Mouse (Mus musculus): ENCODE data around the gene Uevld. TPM values are rescaled to one million over a fixed set of nuclear protein-coding genes. Genes with fewer than 3 reads are reported as not detected.

Uevld gene
- total and polyA plus RNA-seq, 3 experiments, result 2.9 to 6.6 (median 4.6) TPM

GRCm38 (mm10) chr7:46999983-47000643, 41.8 kb upstream of the Uevld start:
- in situ Hi-C loops (cut with MboI; ENCODE audit: low pct_ligation_motif_present, low pct_unique_long_range_greater_than_20kb, low sequenced_read_pairs), result no loop called here
- H3K27ac ChIP-seq (ENCODE audit: insufficient read depth, low read depth), result no peak overlapping the region

GRCm38 (mm10) chr7:46998942-46999341, 40.6 kb upstream of the Uevld start:
- H3K79me2 ChIP-seq (replicated peaks; ENCODE audit: control insufficient read depth, extremely low read depth, insufficient read depth, poor library complexity, severe bottlenecking), result peaks cover 53% of the 10 kb centered on the region
- H3K36me3 ChIP-seq (replicated peaks in 1 of 2; ENCODE audit: control insufficient read depth in 1 of 2, insufficient read depth in 1 of 2, low read length in 1 of 2), result peaks cover 40 to 71% of the 10 kb centered on the region in 2 experiments
- dilution Hi-C loops (cut with MboI; ENCODE audit: extremely low pct_ligation_motif_present, extremely low pct_unique_long_range_greater_than_20kb, low sequenced_read_pairs) (no loop called here), in situ Hi-C loops (cut with MboI; ENCODE audit: low pct_ligation_motif_present, low pct_unique_long_range_greater_than_20kb, low sequenced_read_pairs) (no loop called here)
- H3K27me3 ChIP-seq (replicated peaks), result no peaks in the 10 kb centered on the region
- H3K9me3 ChIP-seq (replicated peaks; ENCODE audit: low read length), result no peaks in the 10 kb centered on the region
- no peak overlapping the region for H3K9ac ChIP-seq (ENCODE audit: insufficient read depth, low read depth)
- H3K27ac ChIP-seq (ENCODE audit: insufficient read depth, low read depth), result peak overlapping the region; percentile 74
- H3K4me3 ChIP-seq (replicated peaks in 1 of 3; ENCODE audit: low read depth in 2 of 3, low read length in 2 of 3, poor library complexity in 1 of 3), result no peak overlapping the region
- H3K4me1 ChIP-seq (ENCODE audit: control insufficient read depth in 1 of 2, insufficient read depth in 2 of 2), result peaks cover 20 to 82% of the 10 kb centered on the region in 2 experiments
- peak overlapping the region; percentile 89; the same call in 1 of the 2 replicates for H3K4me2 ChIP-seq (ENCODE audit: insufficient read depth, low read depth, poor library complexity, severe bottlenecking)
- DNase-seq (ENCODE audit: extremely low read depth), result peak; percentile 93
- TF ChIP-seq POLR2A (IDR thresholded peaks at IDR 0.05; ENCODE audit: low read depth, low read length), result no peak
- peak; percentile 85 for TF ChIP-seq TBP (conservative IDR thresholded peaks at IDR 0.05; ENCODE audit: low read depth, low read length)
- TF ChIP-seq ELF1 (IDR thresholded peaks at IDR 0.05; ENCODE audit: low read depth, low read length), result no peak; the same call in 1 of the 2 replicates
- TF ChIP-seq CTCF (conservative IDR thresholded peaks at IDR 0.05 in 1 of 2, IDR thresholded peaks at IDR 0.05 in 1 of 2; ENCODE audit: low read depth in 2 of 2, low read length in 2 of 2), result no peak
- peak; percentile 98 for TF ChIP-seq JUN (IDR thresholded peaks at IDR 0.05; ENCODE audit: insufficient read depth, low read depth, low read length)
- TF ChIP-seq TCF12 (IDR thresholded peaks at IDR 0.05; ENCODE audit: low read depth, low read length), result peak; percentile 77
- TF ChIP-seq BHLHE40 (IDR thresholded peaks at IDR 0.05; ENCODE audit: low read depth, low read length), result peak; percentile 95
- no peak for TF ChIP-seq ZC3H11A (IDR thresholded peaks at IDR 0.05; ENCODE audit: low read depth, low read length)
- TF ChIP-seq USF2 (conservative IDR thresholded peaks at IDR 0.05; ENCODE audit: low read depth, low read length), result no peak
- TF ChIP-seq PAX5 (IDR thresholded peaks at IDR 0.05; ENCODE audit: low read length), result no peak
- peak; percentile 72 for TF ChIP-seq CHD2 (IDR thresholded peaks at IDR 0.05; ENCODE audit: low read length)
- TF ChIP-seq ETS1 (conservative IDR thresholded peaks at IDR 0.05; ENCODE audit: low read depth, low read length), result peak; percentile 86
- TF ChIP-seq HCFC1 (IDR thresholded peaks at IDR 0.05; ENCODE audit: low read depth, low read length), result no peak
- no peak for TF ChIP-seq MAZ (IDR thresholded peaks at IDR 0.05; ENCODE audit: low read depth, low read length)
- TF ChIP-seq MAX (IDR thresholded peaks at IDR 0.05; ENCODE audit: low read length), result no peak
- no peak for TF ChIP-seq KAT2A (IDR thresholded peaks at IDR 0.05; ENCODE audit: insufficient replicate concordance, low read length)
- TF ChIP-seq MXI1 (IDR thresholded peaks at IDR 0.05; ENCODE audit: low read depth, low read length), result no peak
- TF ChIP-seq POLR2AphosphoS2 (IDR thresholded peaks at IDR 0.05; ENCODE audit: low read depth, low read length), result no peak
- no peak for TF ChIP-seq CHD1 (IDR thresholded peaks at IDR 0.05; ENCODE audit: low read depth, low read length)
- peak; percentile 77 for TF ChIP-seq SIN3A (IDR thresholded peaks at IDR 0.05; ENCODE audit: low read length)
- TF ChIP-seq ZKSCAN1 (IDR thresholded peaks at IDR 0.05; ENCODE audit: borderline replicate concordance, low read depth, low read length), result no peak
- no peak for TF ChIP-seq USF1 (IDR thresholded peaks at IDR 0.05; ENCODE audit: low read depth, low read length)
- no peak for TF ChIP-seq ZNF384 (IDR thresholded peaks at IDR 0.05; ENCODE audit: low read depth, low read length)
- TF ChIP-seq GABPA (IDR thresholded peaks at IDR 0.05; ENCODE audit: insufficient replicate concordance, low read depth, low read length), result no peak
- no peak for TF ChIP-seq ZMIZ1 (IDR thresholded peaks at IDR 0.05; ENCODE audit: low read depth, low read length)
- peak; percentile 5; the same call in 1 of the 2 replicates for TF ChIP-seq SMC3 (IDR thresholded peaks at IDR 0.05; ENCODE audit: low read depth, low read length)
- 0 out of 2 replicates have a peak, but pooled peaks have one; percentile 51 for TF ChIP-seq UBTF (IDR thresholded peaks at IDR 0.05; ENCODE audit: low read depth, low read length)
- TF ChIP-seq EP300 (IDR thresholded peaks at IDR 0.05; ENCODE audit: low read length), result peak; percentile 100
- TF ChIP-seq RAD21 (IDR thresholded peaks at IDR 0.05; ENCODE audit: low read depth, low read length), result no peak
- peak; percentile 66 for TF ChIP-seq MYC (IDR thresholded peaks at IDR 0.05; ENCODE audit: low read depth, low read length)
- no peak for TF ChIP-seq NRF1 (IDR thresholded peaks at IDR 0.05; ENCODE audit: low read depth, low read length)

More at GRCm38 (mm10) chr7:46999983-47000643, 41.8 kb upstream of the Uevld start:
- Histone ChIP-seq H3K79me2 (replicated peaks; ENCODE audit: control insufficient read depth, extremely low read depth, insufficient read depth, poor library complexity, severe bottlenecking) (peaks cover 62% of the 10 kb centered on the region), H3K4me2 (ENCODE audit: insufficient read depth, low read depth, poor library complexity, severe bottlenecking) (peak overlapping the region; percentile 89; the same call in 1 of the 2 replicates), H3K4me3 (replicated peaks in 1 of 3; ENCODE audit: low read depth in 2 of 3, low read length in 2 of 3, poor library complexity in 1 of 3) (no peak overlapping the region), H3K4me1 (ENCODE audit: control insufficient read depth in 1 of 2, insufficient read depth in 2 of 2) (peaks cover 20 to 84% of the 10 kb centered on the region in 2 experiments), H3K27me3 (replicated peaks) (no peaks in the 10 kb centered on the region), H3K9ac (ENCODE audit: insufficient read depth, low read depth) (no peak overlapping the region), H3K36me3 (replicated peaks in 1 of 2; ENCODE audit: control insufficient read depth in 1 of 2, insufficient read depth in 1 of 2, low read length in 1 of 2) (peaks cover 29 to 61% of the 10 kb centered on the region in 2 experiments), H3K9me3 (replicated peaks; ENCODE audit: low read length) (no peaks in the 10 kb centered on the region)
- dilution Hi-C loops (cut with MboI; ENCODE audit: extremely low pct_ligation_motif_present, extremely low pct_unique_long_range_greater_than_20kb, low sequenced_read_pairs), result no loop called here
- DNase-seq (ENCODE audit: extremely low read depth), result no peak
- TF ChIP-seq JUN (IDR thresholded peaks at IDR 0.05; ENCODE audit: insufficient read depth, low read depth, low read length) (no peak), MAFK (IDR thresholded peaks at IDR 0.05; ENCODE audit: insufficient replicate concordance, low read length) (no peak), MYC (IDR thresholded peaks at IDR 0.05; ENCODE audit: low read depth, low read length) (no peak), BHLHE40 (IDR thresholded peaks at IDR 0.05; ENCODE audit: low read depth, low read length) (no peak), MAZ (IDR thresholded peaks at IDR 0.05; ENCODE audit: low read depth, low read length) (no peak), PAX5 (IDR thresholded peaks at IDR 0.05; ENCODE audit: low read length) (no peak)
